Mouse (Mus musculus): ENCODE measurements around the gene Setd1a. TPM values are rescaled to one million over a fixed set of nuclear protein-coding genes. Genes with fewer than 3 reads are reported as not detected.
A peak's percentile ranks its signal among the peaks of the same experiment; 100 is the strongest.

Gene Setd1a
- polyA plus RNA-seq, 1 experiment from 2014 or later: 9.2 TPM

GRCm38 (mm10) chr7:127750131-127751127 is 26.0 kb upstream of the Setd1a start:
- Histone ChIP-seq H3K4me2 (no peak overlapping the region), H3K4me1 (replicated peaks) (peaks cover 17% of the 10 kb centered on the region), H3K9me3 (replicated peaks) (no peaks in the 10 kb centered on the region), H3K4me3 (replicated peaks) (no peak overlapping the region), H3K27ac (replicated peaks) (no peak overlapping the region), H3K27me3 (no peaks in the 10 kb centered on the region), H3K9ac (no peak overlapping the region), H3K36me3 (replicated peaks) (peaks cover 20% of the 10 kb centered on the region)
- ATAC-seq (ENCODE audit: insufficient read depth): no peak
- WGBS (ENCODE audit: insufficient replicate concordance): 74% methylated on average over 19 of the region's 19 CpGs

- Histone ChIP-seq H3K9ac (no peak overlapping the region), H3K27me3 (no peaks in the 10 kb centered on the region), H3K4me1 (replicated peaks) (peaks cover 10% of the 10 kb centered on the region), H3K27ac (replicated peaks) (no peak overlapping the region), H3K4me3 (replicated peaks) (no peak overlapping the region), H3K4me2 (no peak overlapping the region), H3K36me3 (replicated peaks) (peaks cover 20% of the 10 kb centered on the region), H3K9me3 (replicated peaks) (no peaks in the 10 kb centered on the region)
- ATAC-seq (ENCODE audit: insufficient read depth): no peak
- WGBS (ENCODE audit: insufficient replicate concordance): 81% methylated on average over 5 of the region's 5 CpGs
Measured at GRCm38 (mm10) chr7:127751619-127752018, 24.9 kb upstream of the Setd1a start.

- WGBS (ENCODE audit: insufficient replicate concordance): 85% methylated on average over 27 of the region's 27 CpGs
- Histone ChIP-seq H3K27me3 (no peaks in the 10 kb centered on the region), H3K9me3 (replicated peaks) (no peaks in the 10 kb centered on the region), H3K4me3 (replicated peaks) (no peak overlapping the region), H3K9ac (no peak overlapping the region), H3K36me3 (replicated peaks) (peaks cover 20% of the 10 kb centered on the region), H3K4me2 (no peak overlapping the region), H3K4me1 (replicated peaks) (peaks cover 6% of the 10 kb centered on the region; the same call in 1 of the 2 replicates), H3K27ac (replicated peaks) (no peak overlapping the region)
- ATAC-seq (ENCODE audit: insufficient read depth): no peak
Measured at GRCm38 (mm10) chr7:127752069-127752468, 24.4 kb upstream of the Setd1a start.

- H3K4me1 ChIP-seq (replicated peaks): no peaks in the 10 kb centered on the region
- no peaks in the 10 kb centered on the region for H3K9me3 ChIP-seq (replicated peaks)
- H3K27ac ChIP-seq (replicated peaks): no peak overlapping the region
- no peak overlapping the region for H3K4me3 ChIP-seq (replicated peaks)
- whole genome bisulfite sequencing (ENCODE audit: insufficient replicate concordance): 57% methylated on average over 5 of the region's 5 CpGs
- H3K27me3 ChIP-seq: no peaks in the 10 kb centered on the region
- no peak overlapping the region for H3K4me2 ChIP-seq
- no peak for ATAC-seq (ENCODE audit: insufficient read depth)
- no peak overlapping the region for H3K9ac ChIP-seq
- peaks cover 20% of the 10 kb centered on the region for H3K36me3 ChIP-seq (replicated peaks)
Measured at GRCm38 (mm10) chr7:127753158-127753557, 23.3 kb upstream of the Setd1a start.

- ATAC-seq (ENCODE audit: insufficient read depth): no peak
- Histone ChIP-seq H3K27me3 (no peaks in the 10 kb centered on the region), H3K27ac (replicated peaks) (no peak overlapping the region), H3K4me1 (replicated peaks) (no peaks in the 10 kb centered on the region), H3K4me3 (replicated peaks) (no peak overlapping the region), H3K9me3 (replicated peaks) (no peaks in the 10 kb centered on the region), H3K9ac (no peak overlapping the region), H3K4me2 (no peak overlapping the region), H3K36me3 (replicated peaks) (peaks cover 20% of the 10 kb centered on the region)
- WGBS (ENCODE audit: insufficient replicate concordance): 70% methylated on average over 7 of the region's 7 CpGs
Measured at GRCm38 (mm10) chr7:127753741-127754140, 22.7 kb upstream of the Setd1a start.

GRCm38 (mm10) chr7:127759716-127760115 is 16.8 kb upstream of the Setd1a start:
- H3K9me3 ChIP-seq (replicated peaks): no peaks in the 10 kb centered on the region
- no peak overlapping the region for H3K4me3 ChIP-seq (replicated peaks)
- H3K4me2 ChIP-seq: peak overlapping the region; percentile 8; the same call in 1 of the 2 replicates
- no peak overlapping the region for H3K9ac ChIP-seq
- peak overlapping the region; percentile 21; the same call in 1 of the 2 replicates for H3K27ac ChIP-seq (replicated peaks)
- no peak for ATAC-seq (ENCODE audit: insufficient read depth)
- peaks cover 13% of the 10 kb centered on the region for H3K4me1 ChIP-seq (replicated peaks)
- 0 out of 2 replicates have a peak, but pooled peaks cover 5% of the 10 kb centered on the region for H3K36me3 ChIP-seq (replicated peaks)
- no peaks in the 10 kb centered on the region for H3K27me3 ChIP-seq
- 21% methylated on average over 6 of the region's 6 CpGs for WGBS (ENCODE audit: insufficient replicate concordance)

- no peak for ATAC-seq (ENCODE audit: insufficient read depth)
- 77% methylated on average over 3 of the region's 3 CpGs for WGBS (ENCODE audit: insufficient replicate concordance)
Measured at GRCm38 (mm10) chr7:127760478-127760877, 16.0 kb upstream of the Setd1a start.

GRCm38 (mm10) chr7:127761026-127761425 is 15.4 kb upstream of the Setd1a start:
- H3K4me1 ChIP-seq (replicated peaks): peaks cover 19% of the 10 kb centered on the region
- H3K4me3 ChIP-seq (replicated peaks): no peak overlapping the region
- no peaks in the 10 kb centered on the region for H3K9me3 ChIP-seq (replicated peaks)
- no peak overlapping the region for H3K9ac ChIP-seq
- 15% methylated on average over 7 of the region's 7 CpGs for WGBS (ENCODE audit: insufficient replicate concordance)
- no peak overlapping the region for H3K27ac ChIP-seq (replicated peaks)
- H3K36me3 ChIP-seq (replicated peaks): 0 out of 2 replicates have a peak, but pooled peaks cover 5% of the 10 kb centered on the region
- H3K4me2 ChIP-seq: no peak overlapping the region
- ATAC-seq (ENCODE audit: insufficient read depth): peak; percentile 47; the same call in 1 of the 2 replicates
- no peaks in the 10 kb centered on the region for H3K27me3 ChIP-seq

More at GRCm38 (mm10) chr7:127760478-127760877, 16.0 kb upstream of the Setd1a start:
- Histone ChIP-seq H3K36me3 (replicated peaks) (0 out of 2 replicates have a peak, but pooled peaks cover 5% of the 10 kb centered on the region), H3K4me3 (replicated peaks) (no peak overlapping the region), H3K4me1 (replicated peaks) (peaks cover 14% of the 10 kb centered on the region), H3K27me3 (no peaks in the 10 kb centered on the region), H3K27ac (replicated peaks) (no peak overlapping the region), H3K9me3 (replicated peaks) (no peaks in the 10 kb centered on the region), H3K9ac (no peak overlapping the region), H3K4me2 (no peak overlapping the region)

GRCm38 (mm10) chr7:127763642-127764041 is 12.8 kb upstream of the Setd1a start:
- 77% methylated on average over 4 of the region's 4 CpGs for WGBS (ENCODE audit: insufficient replicate concordance)
- H3K27ac ChIP-seq (replicated peaks): no peak overlapping the region
- H3K4me1 ChIP-seq (replicated peaks): peaks cover 46% of the 10 kb centered on the region
- H3K36me3 ChIP-seq (replicated peaks): 0 out of 2 replicates have a peak, but pooled peaks cover 5% of the 10 kb centered on the region
- no peak for ATAC-seq (ENCODE audit: insufficient read depth)
- H3K9ac ChIP-seq: no peak overlapping the region
- no peak overlapping the region for H3K4me2 ChIP-seq
- H3K27me3 ChIP-seq: no peaks in the 10 kb centered on the region
- no peak overlapping the region for H3K4me3 ChIP-seq (replicated peaks)
- H3K9me3 ChIP-seq (replicated peaks): no peaks in the 10 kb centered on the region

- peak overlapping the region; percentile 97 for H3K27ac ChIP-seq (replicated peaks)
- 75% methylated on average over 2 of the region's 2 CpGs for WGBS (ENCODE audit: insufficient replicate concordance)
Measured at GRCm38 (mm10) chr7:127765756-127766155, 10.7 kb upstream of the Setd1a start.

GRCm38 (mm10) chr7:127766851-127767609 is 9.4 kb upstream of the Setd1a start:
- Histone ChIP-seq H3K27ac (replicated peaks) (peak overlapping the region; percentile 97), H3K4me2 (peak overlapping the region; percentile 93), H3K4me3 (replicated peaks) (peak overlapping the region; percentile 72), H3K4me1 (replicated peaks) (peaks cover 66% of the 10 kb centered on the region), H3K27me3 (no peaks in the 10 kb centered on the region), H3K36me3 (replicated peaks) (0 out of 2 replicates have a peak, but pooled peaks cover 5% of the 10 kb centered on the region), H3K9me3 (replicated peaks) (no peaks in the 10 kb centered on the region), H3K9ac (peak overlapping the region; percentile 78)
- peak; percentile 92 for ATAC-seq (ENCODE audit: insufficient read depth)
- WGBS (ENCODE audit: insufficient replicate concordance): 27% methylated on average over 17 of the region's 17 CpGs

More at GRCm38 (mm10) chr7:127765756-127766155, 10.7 kb upstream of the Setd1a start:
- H3K4me1 ChIP-seq (replicated peaks): peaks cover 58% of the 10 kb centered on the region
- H3K27me3 ChIP-seq: no peaks in the 10 kb centered on the region
- no peak overlapping the region for H3K9ac ChIP-seq
- H3K36me3 ChIP-seq (replicated peaks): 0 out of 2 replicates have a peak, but pooled peaks cover 5% of the 10 kb centered on the region
- ATAC-seq (ENCODE audit: insufficient read depth): no peak
- H3K4me3 ChIP-seq (replicated peaks): no peak overlapping the region
- no peak overlapping the region for H3K4me2 ChIP-seq
- no peaks in the 10 kb centered on the region for H3K9me3 ChIP-seq (replicated peaks)
